Mouse (Mus musculus): ENCODE measurements around the gene Pdlim5.
"Not testable (repeated sequence)": the region's sequence is repeated elsewhere in the genome, so short reads cannot be mapped to it uniquely, and the experiment has no call there.

Gene Pdlim5

DNA sequence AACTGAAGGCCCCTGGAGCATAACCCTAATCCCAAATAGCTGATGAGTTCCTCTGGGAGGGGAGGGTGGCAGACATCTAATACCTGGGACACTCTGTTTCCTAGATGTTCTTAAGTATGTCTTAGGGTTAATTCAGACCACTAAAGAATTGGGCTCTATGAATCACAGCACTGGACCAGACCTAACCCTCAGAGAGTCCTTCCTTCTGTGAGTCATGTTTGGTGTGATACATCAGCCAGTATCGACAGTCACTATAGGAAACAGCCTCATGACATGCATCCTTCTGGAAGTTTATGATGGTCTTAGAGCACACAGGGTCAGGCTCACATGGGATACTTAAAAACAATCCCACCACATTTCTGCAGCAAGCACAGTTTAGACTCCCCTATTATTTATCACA is 143.4 kb downstream of the Pdlim5 start:
- DNase-seq: no peak

DNA sequence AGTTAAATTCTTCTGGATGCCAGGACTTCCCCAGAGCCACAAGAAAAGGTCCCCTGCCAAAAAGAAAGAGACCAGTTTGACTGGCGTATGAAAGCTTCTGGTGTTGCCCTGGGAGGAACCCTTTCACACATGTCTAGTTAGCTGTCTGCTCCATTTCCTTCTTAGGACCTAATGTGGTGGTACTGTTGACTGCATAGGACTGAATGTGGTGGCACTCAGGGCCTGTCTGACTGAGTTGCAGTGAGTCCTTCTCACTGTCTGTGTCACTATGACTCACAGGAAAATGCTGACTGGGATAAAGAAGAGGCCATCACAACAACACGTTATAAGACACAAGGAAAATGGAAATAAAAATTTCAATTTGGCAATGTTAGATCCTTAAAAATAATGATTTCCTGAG is 146.0 kb downstream of the Pdlim5 start:
- DNase-seq: no peak

DNA sequence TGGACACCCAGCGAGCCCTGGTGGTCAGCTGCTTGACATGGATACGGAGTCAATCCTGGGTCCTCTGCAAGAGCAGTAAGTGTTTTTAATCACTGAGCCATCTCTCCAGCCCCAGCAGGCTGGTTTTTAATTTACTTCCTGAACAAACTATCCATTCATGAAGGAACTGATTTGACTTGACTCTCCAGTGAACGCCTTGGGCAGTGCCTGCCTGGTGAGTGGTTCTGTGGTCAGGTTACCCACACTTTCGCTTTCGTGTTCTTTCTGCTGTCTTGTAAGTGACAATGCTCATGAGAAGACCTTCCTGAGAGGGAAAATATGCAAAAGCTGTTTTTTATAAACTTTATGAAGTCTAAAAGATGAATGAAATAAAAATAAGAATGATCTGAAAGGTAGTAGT is 152.2 kb downstream of the Pdlim5 start:
- no peak for DNase-seq

GRCm38 (mm10) chr3:142239298-142239697 is 156.2 kb downstream of the Pdlim5 start:
- no peak for DNase-seq

DNA sequence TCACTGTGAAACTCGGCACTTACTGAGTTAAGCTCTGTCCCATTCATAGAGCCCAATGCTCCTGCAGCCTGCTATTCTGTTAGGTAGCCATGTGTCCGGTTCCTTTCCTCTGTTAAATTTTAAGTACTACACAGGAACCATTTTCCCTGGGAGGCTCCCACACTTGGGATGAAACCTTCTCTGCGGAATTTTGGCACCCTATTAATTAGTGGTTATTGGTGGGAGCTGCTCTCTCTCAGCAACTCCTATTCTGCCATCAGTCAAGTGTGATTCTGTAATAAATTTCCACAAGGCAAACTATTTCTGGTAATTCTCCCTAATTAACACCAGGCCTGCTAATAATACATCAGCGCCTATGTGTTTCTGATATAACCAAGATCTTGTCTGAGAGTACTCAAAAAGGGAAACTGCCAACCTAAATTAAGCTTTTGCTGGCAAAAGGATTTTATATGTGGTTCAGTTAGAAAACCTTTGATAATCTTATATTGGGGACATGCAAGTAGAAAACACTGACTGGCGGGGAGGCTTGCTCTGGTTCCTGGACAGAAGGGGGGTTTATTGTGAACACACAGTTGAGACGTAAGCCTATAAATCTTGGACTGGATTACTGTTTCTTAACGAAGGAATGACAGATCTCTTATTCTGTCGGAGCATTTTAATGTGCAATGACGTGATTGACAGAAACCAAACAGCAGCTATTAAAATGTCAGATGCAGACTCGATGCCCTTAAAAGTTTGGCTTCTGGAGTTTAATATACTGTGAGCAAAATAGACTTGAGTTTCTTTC is 157.0 kb downstream of the Pdlim5 start:
- DNase-seq: no peak

- DNase-seq: no peak
Measured at GRCm38 (mm10) chr3:142237621-142238020, 157.9 kb downstream of the Pdlim5 start.

DNA sequence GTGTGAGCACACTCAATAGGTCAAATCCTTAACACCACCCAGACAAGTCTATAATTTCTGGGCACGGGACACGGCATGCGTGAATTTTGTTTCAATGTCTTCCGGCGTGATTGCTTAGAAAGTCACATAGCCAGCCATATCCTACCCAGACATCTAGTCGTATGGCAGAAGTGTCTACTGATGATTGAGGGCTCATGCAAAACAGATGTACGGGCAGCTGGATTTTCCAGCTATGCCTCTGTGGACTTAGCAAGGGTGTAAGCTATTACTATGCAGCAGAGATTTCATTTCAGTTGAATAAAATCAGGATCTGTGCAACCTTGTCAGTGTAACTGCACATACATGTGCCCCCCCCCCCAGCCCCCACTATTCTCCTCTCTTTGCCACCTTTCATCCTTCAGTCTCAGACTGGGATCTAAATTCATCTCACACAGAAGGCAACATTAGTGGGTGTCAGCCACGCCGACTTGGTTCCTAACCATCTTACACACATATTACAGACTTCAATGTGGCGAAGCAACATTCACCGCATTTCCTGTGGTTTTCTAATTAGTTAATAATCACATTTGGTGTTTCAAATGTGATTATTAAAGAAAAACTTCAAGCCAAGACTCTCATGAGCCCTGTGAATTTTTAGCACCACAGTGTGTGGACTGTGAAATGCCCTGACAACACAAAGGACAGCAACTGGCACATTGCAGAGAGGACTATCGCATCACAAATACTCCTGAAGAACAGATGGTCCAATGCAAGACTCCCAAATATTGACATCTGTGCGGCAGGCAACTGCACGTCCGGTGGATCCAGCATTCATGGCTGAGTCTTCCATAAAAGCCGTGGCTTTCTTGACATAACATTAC is 161.7 kb downstream of the Pdlim5 start:
- no peak for DNase-seq

GRCm38 (mm10) chr3:142228665-142229064 is 166.8 kb downstream of the Pdlim5 start:
- DNase-seq: no peak

DNA sequence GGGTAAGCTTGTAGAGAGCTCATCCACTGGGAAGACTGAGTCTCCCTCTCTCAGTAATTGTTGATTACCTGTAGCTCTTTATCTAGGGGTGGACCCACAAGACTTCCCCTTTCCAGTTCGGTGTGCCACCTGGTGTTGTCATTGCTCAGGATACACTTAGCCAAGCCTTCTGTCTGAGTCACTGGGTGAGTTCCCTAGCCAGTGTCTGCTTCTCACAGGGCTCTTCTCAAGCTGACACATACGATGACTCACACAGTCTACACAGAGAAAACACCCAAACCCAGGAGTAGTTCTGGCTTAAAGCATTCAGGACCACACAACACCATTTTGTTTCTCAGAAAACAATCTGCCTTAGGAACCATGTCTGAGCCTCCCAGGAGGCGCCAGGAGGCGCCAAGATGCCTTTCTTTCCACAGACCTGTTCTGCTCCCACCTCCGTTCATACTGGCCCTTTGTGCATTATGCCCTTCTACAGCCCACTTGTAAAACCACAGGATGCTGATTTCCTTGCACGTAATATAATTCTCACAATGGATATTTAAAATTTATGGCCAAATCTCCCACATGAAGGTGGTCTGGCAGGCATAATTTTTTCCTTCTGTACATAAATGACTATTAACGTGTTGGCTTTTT is 172.9 kb downstream of the Pdlim5 start:
- no peak for DNase-seq

DNA sequence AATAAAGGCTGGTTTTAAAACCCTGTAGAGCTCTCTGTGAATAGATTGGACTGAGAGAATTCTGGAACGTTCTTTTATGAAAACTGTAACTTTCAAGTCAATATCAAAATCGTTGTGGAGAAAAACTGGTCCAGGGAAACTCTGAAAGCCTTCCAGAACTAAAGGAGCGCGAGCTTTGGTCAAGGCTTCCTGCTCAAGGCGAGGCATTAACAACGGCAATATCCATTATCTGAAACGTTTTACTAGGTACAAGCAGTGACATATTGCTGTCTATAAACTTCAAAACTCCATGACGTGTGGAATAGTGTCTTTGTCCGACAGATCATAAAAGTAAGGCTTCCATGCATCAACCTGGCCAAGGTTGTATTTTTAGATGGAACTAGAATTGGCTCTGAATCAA is 175.6 kb downstream of the Pdlim5 start:
- DNase-seq: no peak

GRCm38 (mm10) chr3:142212821-142213220 is 182.7 kb downstream of the Pdlim5 start:
- DNase-seq: no peak

GRCm38 (mm10) chr3:142212186-142212585 is 183.3 kb downstream of the Pdlim5 start:
- DNase-seq: no peak

DNA sequence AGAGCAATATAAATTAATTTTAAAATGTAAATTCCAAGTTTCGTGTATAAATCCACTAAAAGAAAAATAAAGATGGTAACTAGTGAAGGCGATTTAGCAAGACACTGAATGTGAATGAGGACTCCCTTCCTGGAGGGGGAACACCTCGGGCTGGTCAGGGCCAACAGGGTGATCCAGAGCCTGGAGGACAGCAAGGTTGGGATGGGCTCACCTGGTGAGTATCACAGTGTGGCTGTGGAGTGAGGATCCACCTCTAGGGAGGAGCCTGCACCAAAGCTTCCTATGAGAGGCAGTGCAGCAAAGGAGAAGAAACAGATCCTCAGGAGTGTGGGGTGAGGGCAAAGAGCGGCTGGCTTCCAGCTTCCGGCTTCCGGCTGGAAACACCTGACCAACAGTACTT is 185.5 kb downstream of the Pdlim5 start:
- DNase-seq: no peak

DNA sequence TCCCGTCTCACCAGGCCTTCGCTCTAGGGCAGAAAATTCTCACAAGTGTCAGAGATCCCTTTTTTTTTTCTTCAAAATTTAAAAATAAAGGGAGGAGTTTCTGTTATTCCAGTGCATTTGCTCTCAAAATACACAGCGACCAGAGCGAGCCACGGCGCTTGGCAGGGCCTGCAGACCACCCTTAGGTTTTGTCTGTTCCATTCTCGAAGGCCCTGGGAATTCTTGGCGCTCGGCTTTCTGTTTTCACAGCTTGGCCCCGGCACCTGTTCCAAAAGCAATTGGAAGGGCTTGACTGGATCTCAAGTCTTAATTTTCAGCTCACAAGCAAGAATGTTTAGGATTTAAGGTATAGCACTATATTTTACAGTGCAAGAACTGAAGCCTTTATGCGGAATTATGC is 186.4 kb downstream of the Pdlim5 start:
- DNase-seq: no peak

- DNase-seq: no peak
Measured at GRCm38 (mm10) chr3:142207488-142207887, 188.0 kb downstream of the Pdlim5 start.

- DNase-seq: no peak
Measured at GRCm38 (mm10) chr3:142206316-142206715, 189.2 kb downstream of the Pdlim5 start.

DNA sequence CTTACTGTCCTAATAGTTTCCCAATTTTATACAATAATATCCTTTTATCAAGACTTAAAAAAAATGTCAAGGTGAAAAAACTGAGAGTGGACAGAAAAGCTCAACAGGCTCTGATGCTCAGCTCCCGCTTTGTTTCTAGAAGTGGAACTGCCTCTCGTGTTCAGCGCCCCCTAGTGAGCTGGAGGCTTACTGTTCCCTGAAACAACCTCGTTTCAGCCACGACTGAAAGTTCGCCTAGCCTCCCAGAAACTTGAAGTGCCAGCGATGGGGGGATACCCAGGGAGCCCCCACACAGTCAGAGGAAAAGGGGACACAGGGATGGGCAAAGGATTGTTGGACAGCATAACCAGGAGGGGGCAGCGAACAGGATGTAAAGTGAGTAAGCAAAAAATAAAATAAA is 199.4 kb downstream of the Pdlim5 start:
- DNase-seq: no peak

DNA sequence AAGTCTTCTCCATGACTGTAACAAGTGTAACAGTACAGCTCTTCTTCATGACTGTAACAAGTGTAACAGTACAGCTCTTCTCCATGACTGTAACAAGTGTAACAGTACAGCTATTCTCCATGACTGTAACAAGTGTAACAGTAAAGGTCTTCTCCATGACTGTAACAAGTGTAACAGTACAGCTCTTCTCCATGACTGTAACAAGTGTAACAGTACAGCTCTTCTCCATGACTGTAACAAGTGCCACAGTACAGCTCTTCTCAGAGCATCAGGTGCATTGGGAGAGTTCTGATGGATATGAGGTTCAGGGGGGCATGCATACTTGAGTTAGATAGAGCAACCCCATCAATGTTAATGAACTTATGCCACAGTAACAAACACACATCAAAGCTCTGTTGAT is 203.9 kb downstream of the Pdlim5 start:
- DNase-seq: not testable (repeated sequence)

Measured in right cerebral cortex, postnatal 14 days (tissue).